Mouse (Mus musculus) frontal cortex, postnatal 10 days (tissue): ENCODE results near the gene Gm5941.
"Not testable (repeated sequence)": the region's sequence is repeated elsewhere in the genome, so short reads cannot be mapped to it uniquely, and the experiment has no call there.

Experiments used
- DNase-seq, 2 experiments: peaks; one replicate each; pipeline ENCODE4 v3.0.0; 2022; ENCODE audit warnings: low spot score in 2 of 2, mixed read lengths in 1 of 2

The Gm5941 gene

DNA sequence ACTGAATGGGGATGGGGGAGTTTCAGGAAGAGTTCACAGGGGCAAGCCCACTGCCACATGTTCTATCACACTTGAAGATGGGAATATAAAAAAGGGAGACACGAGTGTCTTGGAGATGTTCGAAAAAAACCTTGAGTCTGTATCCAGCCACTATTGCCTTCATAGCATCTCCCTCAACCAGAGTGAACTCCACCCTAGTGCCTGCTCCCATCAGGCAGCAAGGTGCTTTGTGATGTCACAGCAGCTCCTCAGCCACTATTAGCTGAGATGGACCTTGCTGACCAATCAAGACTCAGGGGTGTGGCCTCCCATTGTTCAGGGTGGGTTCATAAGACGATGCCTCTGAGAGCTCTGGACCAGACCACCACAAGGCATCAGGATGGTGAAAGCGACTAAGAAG is at the start of gene Gm5941:
Gene Gm5941 (plus strand): TSS at position 301 of the 400 bp plus-strand sequence.
- DNase-seq = not testable (repeated sequence)

DNA sequence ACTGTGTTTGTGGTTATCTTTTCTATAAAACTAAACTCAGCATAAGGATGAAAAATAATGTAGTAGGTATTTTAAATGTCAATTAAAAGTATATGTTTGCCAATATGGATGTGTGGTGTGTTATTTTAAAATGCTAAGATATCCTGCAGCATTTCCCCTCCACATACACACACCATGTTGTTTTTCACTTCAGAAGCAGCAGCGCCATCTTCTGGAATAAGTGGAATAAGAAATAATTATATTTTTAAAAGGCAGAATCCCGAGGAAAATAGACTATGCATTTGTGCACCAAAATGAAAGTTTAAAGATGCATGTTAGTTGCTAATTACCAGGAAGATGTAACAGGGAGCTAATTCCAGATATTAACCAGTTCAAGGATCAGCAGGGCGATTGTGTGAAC is 29.3 kb upstream of the Gm5941 start:
- DNase-seq = no peak

DNA sequence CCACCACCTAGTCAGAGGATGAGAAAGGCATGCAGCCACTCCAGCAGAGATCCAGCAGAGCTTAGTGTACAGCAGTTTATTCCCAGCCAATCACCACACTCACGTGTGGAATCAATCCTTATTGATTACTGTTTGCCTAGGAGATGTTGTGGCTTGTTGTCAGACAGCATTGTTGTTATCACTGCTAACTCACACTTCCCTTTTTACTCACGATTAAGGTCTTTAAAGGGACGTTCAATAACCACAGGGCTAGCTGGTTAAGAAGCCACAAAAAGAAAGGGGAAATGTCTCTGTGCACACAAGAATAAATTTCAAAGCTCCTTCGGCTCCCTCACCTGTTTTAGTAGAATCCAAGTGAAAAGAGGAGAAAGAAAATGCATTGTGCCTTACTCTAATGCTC is 25.0 kb upstream of the Gm5941 start:
- no peak for DNase-seq

GRCm38 (mm10) chrX:92498254-92498653 is 8.5 kb downstream of the Gm5941 start:
- DNase-seq = no peak

DNA sequence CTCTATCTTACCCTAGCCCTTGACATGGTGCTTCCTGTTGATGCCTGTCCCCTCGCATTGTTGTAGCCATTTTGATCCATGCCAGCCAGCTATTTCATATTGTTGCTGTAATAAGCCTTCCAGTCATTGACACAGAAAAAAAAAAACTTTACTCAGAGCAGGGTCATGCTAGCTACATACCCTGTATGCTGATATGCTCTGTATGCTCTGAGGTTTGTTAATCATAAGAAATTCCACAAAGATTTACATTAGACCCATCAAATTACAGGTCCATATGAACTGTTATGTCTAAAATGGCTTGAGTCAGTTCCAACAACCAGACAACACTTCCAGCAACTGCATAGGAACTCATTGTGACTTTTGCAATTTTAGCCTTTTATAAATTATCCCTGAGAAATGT is 38.1 kb downstream of the Gm5941 start:
- DNase-seq = no peak
